Comparison of ENCODE assay signal across 8 mouse cellular contexts in genomic region chr1:55575916-55576315, GRCm38 (mm10).
DNase-seq lines count a peak whose midpoint lies in the region; TF ChIP-seq lines count a peak whose summit lies in the region.
"Had no signal": no experiment of that assay in that cellular context is flagged by ENCODE, and none has a peak within 500 bp of the region (broad histone marks: within the 10 kb centered on the region; RNA-seq: fewer than 3 reads in every experiment).

No protein-coding gene starts in this region.

- no peak overlapping the region for H3K4me3 ChIP-seq in thymus, adult 2 months (ENCODE audit: control insufficient read depth, insufficient read depth, low read length)
- H3K4me3 ChIP-seq: limb, embryonic 13.5 days had no signal

- H3K36me3 ChIP-seq in thymus, adult 2 months (ENCODE audit: control insufficient read depth, insufficient read depth, low read length) = no peaks in the 10 kb centered on the region
- H3K36me3 ChIP-seq: limb, embryonic 13.5 days had no signal

- WGBS in thymus, adult 2 months = 80% methylated on average over 2 of the region's 2 CpGs

- no peaks in the 10 kb centered on the region for H3K4me1 ChIP-seq in thymus, adult 2 months (replicated peaks; ENCODE audit: control insufficient read depth, insufficient read depth, low read length)
- H3K4me1 ChIP-seq: limb, embryonic 13.5 days had no signal

- intact Hi-C loops in left cerebral cortex, postnatal 25 days (cut with DNase I) = no loop called here
- intact Hi-C loops in heart, postnatal 10 days (cut with DNase I) = no loop called here

- peak; percentile 24 to 74 for DNase-seq in left cerebral cortex, postnatal 25 days (ENCODE audit: low spot score in 2 of 2)
- DNase-seq in left cerebral cortex, adult 11 months (ENCODE audit: low spot score) = no peak
- DNase-seq in adrenal gland, adult 8-10 months = peak; percentile 49
- peak; percentile 30 to 42 for DNase-seq in heart, postnatal 10 days
- peak; percentile 88 for DNase-seq in skeletal muscle tissue, adult 2 months (ENCODE audit: low read depth, low spot score)
- DNase-seq in layer of hippocampus, postnatal 36 days = no peak
- no peak for DNase-seq in thymus, adult 2 months

- H3K27ac ChIP-seq in thymus, adult 2 months (ENCODE audit: control insufficient read depth, insufficient read depth, low read length) = no peak overlapping the region
- H3K27ac ChIP-seq: limb, embryonic 13.5 days had no signal

- H3K27me3 ChIP-seq in thymus, adult 2 months (ENCODE audit: control insufficient read depth, insufficient read depth, low read length) = no peaks in the 10 kb centered on the region
- H3K27me3 ChIP-seq: limb, embryonic 13.5 days had no signal

- no peak for TF ChIP-seq CTCF in thymus, adult 2 months (IDR thresholded peaks at IDR 0.05; ENCODE audit: borderline replicate concordance, control insufficient read depth, extremely low read depth, insufficient read depth, low read length, poor library complexity)

- TF ChIP-seq POLR2A in thymus, adult 2 months (IDR thresholded peaks at IDR 0.05; ENCODE audit: control insufficient read depth, extremely low read depth, insufficient read depth, low read length, poor library complexity) = no peak

Comparison
In these comparisons a context has a peak if more than half of its experiments do, and no peak if none do; other contexts are left out.
1. DNase-seq: peak in left cerebral cortex, postnatal 25 days (2 of 2), adrenal gland, adult 8-10 months (single experiment), heart, postnatal 10 days (2 of 2) and skeletal muscle tissue, adult 2 months (single experiment); none in left cerebral cortex, adult 11 months (single experiment), layer of hippocampus, postnatal 36 days (0 of 2) and thymus, adult 2 months (single experiment).